Mouse (Mus musculus) spleen, adult 12 weeks (tissue): ENCODE measurements around the gene Nr2c1.

Experiments used
- DNase-seq: peaks from one replicate; pipeline ENCODE4 v3.0.0; 2022; ENCODE audit warnings: low spot score

Nr2c1 gene

GRCm38 (mm10) chr10:94147756-94148531 lies at the start of gene Nr2c1:
Gene Nr2c1, plus strand, starts transcription at chr10:94148023.
- DNase-seq = peak; percentile 42

- no peak for DNase-seq
Observed at GRCm38 (mm10) chr10:94098100-94098499, 49.7 kb upstream of the Nr2c1 start.

- DNase-seq = no peak
Observed at GRCm38 (mm10) chr10:94105498-94105897, 42.3 kb upstream of the Nr2c1 start.

- no peak for DNase-seq
Observed at GRCm38 (mm10) chr10:94107168-94107567, 40.7 kb upstream of the Nr2c1 start.

- no peak for DNase-seq
Observed at GRCm38 (mm10) chr10:94107607-94108006, 40.2 kb upstream of the Nr2c1 start.

GRCm38 (mm10) chr10:94108791-94109190 lies 39.0 kb upstream of the Nr2c1 start:
- DNase-seq = no peak

DNA sequence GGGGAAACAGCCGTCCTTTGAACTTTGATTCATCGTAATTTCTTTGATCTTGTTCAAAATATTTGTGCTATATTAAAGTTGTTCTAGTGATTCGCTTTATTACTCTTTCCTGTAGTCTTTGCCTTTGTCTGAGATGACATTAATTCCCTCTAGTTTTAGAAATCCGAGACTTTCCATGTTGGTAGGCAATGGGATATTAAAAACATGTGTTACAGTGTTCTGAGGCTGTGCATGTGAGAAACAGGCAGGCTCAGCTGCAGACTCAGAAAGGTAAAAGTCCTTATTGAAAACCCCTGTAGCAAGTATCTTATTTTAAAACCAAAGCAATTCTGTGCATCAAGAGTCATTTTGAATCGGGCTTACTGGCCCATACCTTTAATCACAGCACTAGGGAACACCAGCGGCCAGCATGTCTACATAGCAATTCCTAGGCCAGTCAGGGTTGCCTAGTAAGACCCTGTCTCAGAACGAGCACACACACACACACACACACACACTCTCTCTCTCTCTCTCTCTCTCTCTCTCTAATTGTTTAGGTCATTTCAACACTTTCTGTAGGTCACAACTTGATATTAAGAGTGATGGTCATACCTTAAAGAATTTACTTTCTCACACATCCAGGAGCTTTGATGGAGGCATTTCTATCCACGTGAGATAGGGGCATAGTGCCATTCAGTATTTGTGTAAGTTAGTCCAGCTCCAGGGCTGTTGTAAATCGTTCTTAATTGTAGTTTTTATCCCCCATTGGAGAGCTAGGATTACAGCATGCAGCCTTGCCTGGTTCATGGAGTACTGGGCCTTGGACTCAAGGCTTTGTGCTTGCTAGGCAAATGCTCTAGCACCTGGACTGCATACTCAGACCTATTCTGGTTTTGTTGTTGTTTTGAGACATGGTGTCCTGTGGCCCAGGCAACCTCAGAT lies 36.7 kb upstream of the Nr2c1 start:
- no peak for DNase-seq

DNA sequence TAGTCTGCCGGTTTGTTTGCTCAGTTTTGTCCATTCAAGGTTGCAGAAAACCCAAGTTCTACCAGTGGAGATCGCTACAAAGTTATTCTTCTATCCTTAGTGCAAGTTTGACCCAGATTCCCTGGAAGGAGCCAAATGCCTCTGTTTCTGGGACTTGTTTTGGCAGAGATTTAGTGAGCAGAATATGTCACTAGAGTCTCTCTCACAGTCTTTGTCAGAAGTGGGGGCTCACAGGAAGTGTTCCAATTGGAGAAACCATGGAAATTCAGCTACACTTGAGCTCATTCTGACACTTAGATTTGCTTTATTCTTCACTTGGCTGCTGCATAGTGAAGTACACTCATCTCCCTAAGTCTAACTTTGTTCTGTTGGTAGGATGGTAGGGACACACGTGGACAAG lies 35.6 kb upstream of the Nr2c1 start:
- DNase-seq = no peak

DNA sequence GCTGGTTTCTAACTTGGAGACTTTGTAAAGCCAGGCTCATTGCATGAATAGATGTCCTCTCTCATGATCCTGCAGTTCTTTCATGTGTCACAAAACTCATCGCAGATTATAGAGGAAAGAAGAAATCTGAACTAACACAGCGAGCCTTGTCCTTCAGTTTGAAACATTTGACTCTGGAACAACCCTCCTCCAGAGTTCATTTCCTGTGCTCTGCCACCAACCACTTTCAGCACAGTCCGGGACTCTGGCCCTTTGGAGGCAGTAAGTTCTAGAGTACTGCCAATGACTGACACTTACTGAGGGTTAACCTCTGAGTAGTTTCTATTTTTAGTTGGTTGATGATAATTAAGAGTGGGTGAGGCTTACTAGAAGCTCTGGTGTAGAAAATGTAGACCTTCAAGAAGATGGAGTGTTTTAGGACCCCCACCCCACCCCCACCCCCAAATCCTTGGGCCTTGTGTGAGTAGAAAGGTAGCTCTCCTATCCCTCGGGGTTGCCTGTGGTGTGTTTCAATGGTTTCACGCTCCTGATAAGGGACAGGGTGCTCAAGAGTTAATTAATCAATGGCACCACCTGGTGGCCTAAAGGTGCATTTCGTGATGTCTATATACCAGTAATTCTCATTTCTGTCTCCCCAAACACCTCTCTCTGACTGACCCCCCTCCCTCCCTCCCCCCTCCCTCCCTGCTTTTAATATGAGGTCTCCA lies 31.8 kb upstream of the Nr2c1 start:
- peak; percentile 62 for DNase-seq

GRCm38 (mm10) chr10:94116781-94117340 lies 31.0 kb upstream of the Nr2c1 start:
- no peak for DNase-seq

DNA sequence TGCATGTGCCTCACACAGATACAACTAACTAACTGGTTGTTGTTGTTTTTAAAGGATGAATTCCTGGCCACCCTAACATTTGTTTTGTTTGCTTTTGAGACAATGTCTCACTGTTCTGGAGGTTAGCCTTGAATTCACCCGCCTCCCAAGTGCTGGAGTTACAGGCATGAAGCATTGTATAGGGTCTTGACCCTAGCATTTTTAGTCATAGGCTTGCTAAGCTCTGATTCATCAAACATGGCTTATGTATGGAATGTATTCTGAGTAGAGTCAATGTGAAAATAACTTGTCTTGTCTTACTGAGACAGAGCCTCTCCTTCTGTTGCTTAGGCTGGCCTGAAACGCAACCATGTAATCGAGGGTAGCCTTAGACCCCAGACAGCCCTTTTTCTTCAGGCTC lies 29.9 kb upstream of the Nr2c1 start:
- no peak for DNase-seq

GRCm38 (mm10) chr10:94118993-94119392 lies 28.8 kb upstream of the Nr2c1 start:
- DNase-seq = no peak

DNA sequence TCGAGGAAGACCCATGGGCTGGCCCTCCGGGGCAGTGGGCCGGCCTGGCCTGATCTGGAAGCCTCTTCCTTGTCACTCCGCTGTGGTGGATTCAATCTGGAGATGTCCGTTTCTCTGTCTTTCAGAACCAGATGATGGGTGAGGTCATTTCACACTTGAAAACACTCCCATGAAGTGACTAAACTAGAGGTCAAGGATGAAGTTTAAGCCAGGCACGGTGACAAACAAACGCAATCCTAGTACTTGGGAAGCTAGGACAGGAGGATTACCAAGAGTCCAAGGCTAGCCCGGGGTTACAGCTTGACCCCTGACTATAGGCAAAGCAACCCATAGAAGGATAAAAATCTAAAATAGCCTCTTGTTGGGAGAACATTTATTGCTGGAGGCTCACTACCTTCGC lies 27.1 kb upstream of the Nr2c1 start:
- no peak for DNase-seq

GRCm38 (mm10) chr10:94122595-94122994 lies 25.2 kb upstream of the Nr2c1 start:
- DNase-seq = peak; percentile 23

- no peak for DNase-seq
Observed at GRCm38 (mm10) chr10:94123581-94123980, 24.2 kb upstream of the Nr2c1 start.

GRCm38 (mm10) chr10:94124376-94124775 lies 23.4 kb upstream of the Nr2c1 start:
- DNase-seq = no peak

- DNase-seq = no peak
Observed at GRCm38 (mm10) chr10:94129680-94130119, 18.1 kb upstream of the Nr2c1 start.

DNA sequence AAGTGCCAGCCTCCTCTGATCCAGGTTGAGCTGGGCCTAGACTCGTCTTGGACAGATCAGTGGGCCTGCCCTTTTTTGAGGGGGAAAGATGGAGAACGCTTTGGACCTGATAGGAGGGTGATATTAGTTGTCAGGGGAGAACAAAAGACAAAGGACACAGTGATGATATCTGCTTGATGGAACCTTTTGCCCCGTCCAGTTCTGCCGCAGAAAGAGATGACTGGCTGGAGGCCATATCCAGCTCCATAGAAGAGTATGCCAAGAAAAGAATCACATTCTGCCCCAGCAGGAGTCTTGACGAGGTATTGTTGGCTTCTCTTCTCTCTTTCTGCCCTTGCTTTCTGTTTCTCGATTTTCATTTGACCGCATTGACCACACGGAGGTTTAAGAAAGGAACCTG lies 14.7 kb upstream of the Nr2c1 start:
- no peak for DNase-seq

GRCm38 (mm10) chr10:94133674-94134073 lies 14.1 kb upstream of the Nr2c1 start:
- DNase-seq = no peak

DNA sequence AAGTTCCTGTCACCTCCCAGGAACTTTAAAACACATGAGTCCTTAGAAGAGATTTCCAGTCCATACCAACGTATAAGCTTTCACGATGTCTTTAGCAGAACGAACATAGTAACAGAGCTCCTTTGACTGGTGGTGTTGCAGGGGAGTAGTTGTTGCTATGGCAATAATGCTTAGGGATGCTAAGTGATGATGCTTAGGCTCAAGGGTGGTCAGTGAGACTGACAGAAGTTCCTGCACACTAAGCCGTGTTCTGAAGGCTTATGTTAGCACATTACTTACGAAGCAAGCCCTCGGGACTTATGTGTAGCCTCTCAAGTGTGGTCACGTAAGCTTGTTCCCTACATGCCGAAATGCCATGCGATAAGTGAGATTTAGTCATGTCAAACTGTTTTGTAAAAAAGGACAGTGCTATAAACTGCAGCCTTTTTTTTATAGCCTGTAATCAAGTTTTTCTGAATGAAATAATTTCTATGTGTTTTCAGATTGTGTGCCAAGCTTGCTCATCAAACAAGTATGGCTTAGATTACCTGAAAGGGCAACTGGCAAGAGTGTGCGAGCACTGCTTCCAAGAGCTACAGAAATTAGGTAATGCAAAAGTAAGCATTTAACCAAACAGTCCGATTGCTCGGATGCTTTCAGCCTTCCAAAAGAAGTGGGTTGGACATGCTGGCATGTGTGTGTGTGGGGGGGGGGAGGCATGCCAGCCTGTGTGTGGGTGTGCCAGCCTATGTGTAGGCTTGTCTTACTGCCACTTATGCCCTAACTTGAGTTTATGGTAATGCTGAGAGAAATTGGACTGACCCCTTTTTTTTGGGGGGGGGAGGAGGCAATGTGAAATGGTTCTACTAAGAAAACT lies 13.1 kb upstream of the Nr2c1 start:
- no peak for DNase-seq

GRCm38 (mm10) chr10:94138890-94139482 lies 8.8 kb upstream of the Nr2c1 start:
- DNase-seq = no peak
